Mouse (Mus musculus) liver, adult 2 months (tissue): ENCODE results near the gene Rgs17. TPM values are rescaled to one million over a fixed set of nuclear protein-coding genes. Genes with fewer than 3 reads are reported as not detected.

Experiments
- DNase-seq: peaks from one replicate; pipeline ENCODE4 v3.0.0-alpha.2; 2011; ENCODE audit warnings: low read depth, low spot score; ENCODE audit errors: extremely low read depth
- H3K27ac ChIP-seq: fragments of 200-500 bp; replicated peaks from 2 replicates; pipeline ENCODE4 v1.5.1; 2012; ENCODE audit warnings: low read depth, mild to moderate bottlenecking, control low read depth, inconsistent platforms, low read length; ENCODE audit not compliant: insufficient read depth
- H3K27me3 ChIP-seq: fragments of 200-500 bp; 2 replicates; pipeline ENCODE4 v1.6.1; 2012; ENCODE audit warnings: mild to moderate bottlenecking, moderate library complexity, low read length, inconsistent platforms; ENCODE audit not compliant: control insufficient read depth, insufficient read depth
- H3K36me3 ChIP-seq: fragments of 200-500 bp; 2 replicates; pipeline ENCODE4 v1.6.1; 2012; ENCODE audit warnings: low read length, inconsistent platforms; ENCODE audit not compliant: control insufficient read depth, insufficient read depth
- H3K4me1 ChIP-seq: fragments of 200-500 bp; 2 replicates; pipeline ENCODE4 v1.6.1; 2011; ENCODE audit warnings: low read length; ENCODE audit not compliant: control insufficient read depth, insufficient read depth
- H3K4me3 ChIP-seq: fragments of 200-500 bp; 2 replicates; pipeline ENCODE4 v1.5.1; 2011; ENCODE audit warnings: low read depth, mild to moderate bottlenecking, control low read depth, low read length, moderate library complexity; ENCODE audit not compliant: insufficient read depth
- H3K79me2 ChIP-seq: fragments of 200-500 bp; 2 replicates; pipeline ENCODE4 v1.6.1; 2012; ENCODE audit warnings: inconsistent platforms, mild to moderate bottlenecking, low read length, moderate library complexity; ENCODE audit not compliant: control insufficient read depth, insufficient read depth
- H3K9ac ChIP-seq: fragments of 200-500 bp; 2 replicates; pipeline ENCODE4 v1.6.1; 2012; ENCODE audit warnings: low read depth, mild to moderate bottlenecking, control low read depth, inconsistent platforms, low read length
- CTCF ChIP-seq: fragments of 200-500 bp; IDR thresholded peaks from 2 replicates; pipeline ENCODE4 v1.5.1; 2011; ENCODE audit warnings: low read depth, low read length, control low read depth
- POLR2A ChIP-seq: fragments of 200-500 bp; IDR thresholded peaks from 2 replicates; pipeline ENCODE4 v1.6.1; 2011; ENCODE audit warnings: low read length, control low read depth; ENCODE audit not compliant: insufficient read depth; ENCODE audit errors: extremely low read depth
- WGBS: fragments of 180-500 bp; shearing (Covaris S2); methylation state at CpG from one replicate; pipeline ENCODE4 v1.1.7; 2018; 5-methylcytosine and 5-hydroxymethylcytosine counted together
- polyA plus RNA-seq: library from polyadenylated mRNA; depleted of rRNA; stranded (reverse); fragments of >200 nt; gene quantifications from 2 replicates; pipeline ENCODE4 v1.2.3, GENCODE M21; 2012
- total RNA-seq: library from RNA; depleted of rRNA; stranded (reverse); fragments of >200 nt; gene quantifications from 2 replicates; pipeline ENCODE4 v1.2.3, GENCODE M21; 2014

Gene Rgs17
- total and polyA plus RNA-seq, 2 experiments = 0.09 TPM; not detected in 1

DNA sequence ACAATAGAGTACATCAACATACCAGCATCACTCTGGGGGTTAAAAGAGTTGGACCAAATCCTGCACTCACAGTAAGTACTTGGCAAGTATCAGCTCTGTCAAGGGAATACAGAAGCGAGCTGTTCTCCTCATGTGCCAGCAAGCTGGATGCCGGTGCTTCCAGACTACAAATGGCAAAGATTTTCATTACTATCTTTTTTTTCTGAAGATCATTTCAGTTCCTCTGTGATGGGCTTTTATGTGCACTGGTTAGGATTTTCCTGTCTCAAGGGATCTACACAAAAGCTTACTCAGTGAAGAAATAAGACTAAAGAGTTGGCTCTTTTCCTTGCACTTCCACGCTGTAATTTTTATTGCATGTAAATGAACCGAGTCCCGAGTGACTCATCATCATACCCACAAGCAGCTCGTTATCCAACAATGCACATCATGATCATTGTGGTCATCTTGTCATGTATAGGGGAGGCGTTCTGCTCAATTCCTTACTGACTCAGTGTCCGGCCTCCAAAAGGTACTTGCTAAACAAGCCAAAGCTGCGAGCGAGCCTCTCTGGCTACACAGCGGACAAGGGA is 54.1 kb downstream of the Rgs17 start:
- no peaks in the 10 kb centered on the region for H3K79me2 ChIP-seq
- TF ChIP-seq POLR2A (no peak), CTCF (no peak)
- no peaks in the 10 kb centered on the region for H3K4me1 ChIP-seq
- 76% methylated on average over 11 of the region's 11 CpGs for WGBS
- H3K27me3 ChIP-seq = no peaks in the 10 kb centered on the region
- no peak overlapping the region for H3K27ac ChIP-seq
- H3K4me3 ChIP-seq = no peak overlapping the region
- no peak for DNase-seq
- H3K36me3 ChIP-seq = no peaks in the 10 kb centered on the region
- H3K9ac ChIP-seq = no peak overlapping the region

DNA sequence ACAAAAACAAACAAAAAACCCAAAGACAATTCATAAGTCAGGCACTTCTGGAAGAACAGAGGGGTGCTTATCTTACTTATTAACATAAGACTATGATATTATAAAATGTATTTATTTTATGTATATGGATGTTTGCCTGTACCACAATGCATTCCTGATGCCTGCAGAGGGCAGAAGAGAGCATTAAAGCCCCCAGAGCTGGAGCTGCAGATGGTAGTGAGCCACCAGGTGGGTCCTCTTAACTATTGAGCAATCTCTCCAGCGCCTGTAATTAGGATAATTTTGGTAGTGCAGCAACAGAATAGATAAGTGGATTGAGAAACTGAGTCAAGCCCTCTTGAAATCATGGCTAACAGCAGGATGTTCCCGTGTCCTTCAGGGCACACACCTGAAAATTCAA is 56.2 kb downstream of the Rgs17 start:
- Histone ChIP-seq H3K79me2 (no peaks in the 10 kb centered on the region), H3K27ac (no peak overlapping the region), H3K4me1 (no peaks in the 10 kb centered on the region), H3K4me3 (no peak overlapping the region), H3K36me3 (no peaks in the 10 kb centered on the region), H3K9ac (no peak overlapping the region), H3K27me3 (no peaks in the 10 kb centered on the region)
- no peak for DNase-seq
- TF ChIP-seq CTCF (no peak), POLR2A (no peak)
- 48% methylated on average over 2 of the region's 2 CpGs for WGBS

- 97% methylated on average over 3 of the region's 3 CpGs for WGBS
Measured at GRCm38 (mm10) chr10:5862669-5863068, 59.5 kb downstream of the Rgs17 start.

GRCm38 (mm10) chr10:5860849-5861248 is 61.4 kb downstream of the Rgs17 start:
- DNase-seq = no peak
- Histone ChIP-seq H3K27ac (no peak overlapping the region), H3K36me3 (no peaks in the 10 kb centered on the region), H3K4me3 (no peak overlapping the region), H3K27me3 (no peaks in the 10 kb centered on the region), H3K79me2 (no peaks in the 10 kb centered on the region), H3K9ac (no peak overlapping the region), H3K4me1 (no peaks in the 10 kb centered on the region)
- TF ChIP-seq CTCF = no peak
- TF ChIP-seq POLR2A = no peak
- WGBS = 88% methylated on average over 3 of the region's 3 CpGs

More at GRCm38 (mm10) chr10:5862669-5863068, 59.5 kb downstream of the Rgs17 start:
- no peaks in the 10 kb centered on the region for H3K79me2 ChIP-seq
- TF ChIP-seq CTCF (no peak), POLR2A (no peak)
- no peak overlapping the region for H3K9ac ChIP-seq
- no peak overlapping the region for H3K27ac ChIP-seq
- no peak overlapping the region for H3K4me3 ChIP-seq
- no peaks in the 10 kb centered on the region for H3K4me1 ChIP-seq
- no peaks in the 10 kb centered on the region for H3K36me3 ChIP-seq
- DNase-seq = no peak
- H3K27me3 ChIP-seq = no peaks in the 10 kb centered on the region

- H3K27ac ChIP-seq = no peak overlapping the region
- no peak for DNase-seq
- TF ChIP-seq POLR2A (no peak), CTCF (peak; percentile 17; the same call in 1 of the 2 replicates)
- no peak overlapping the region for H3K9ac ChIP-seq
- H3K4me1 ChIP-seq = no peaks in the 10 kb centered on the region
- 74% methylated on average over 4 of the region's 4 CpGs for WGBS
- no peaks in the 10 kb centered on the region for H3K27me3 ChIP-seq
- H3K36me3 ChIP-seq = no peaks in the 10 kb centered on the region
- no peak overlapping the region for H3K4me3 ChIP-seq
- H3K79me2 ChIP-seq = no peaks in the 10 kb centered on the region
Measured at GRCm38 (mm10) chr10:5859729-5860128, 62.5 kb downstream of the Rgs17 start.

DNA sequence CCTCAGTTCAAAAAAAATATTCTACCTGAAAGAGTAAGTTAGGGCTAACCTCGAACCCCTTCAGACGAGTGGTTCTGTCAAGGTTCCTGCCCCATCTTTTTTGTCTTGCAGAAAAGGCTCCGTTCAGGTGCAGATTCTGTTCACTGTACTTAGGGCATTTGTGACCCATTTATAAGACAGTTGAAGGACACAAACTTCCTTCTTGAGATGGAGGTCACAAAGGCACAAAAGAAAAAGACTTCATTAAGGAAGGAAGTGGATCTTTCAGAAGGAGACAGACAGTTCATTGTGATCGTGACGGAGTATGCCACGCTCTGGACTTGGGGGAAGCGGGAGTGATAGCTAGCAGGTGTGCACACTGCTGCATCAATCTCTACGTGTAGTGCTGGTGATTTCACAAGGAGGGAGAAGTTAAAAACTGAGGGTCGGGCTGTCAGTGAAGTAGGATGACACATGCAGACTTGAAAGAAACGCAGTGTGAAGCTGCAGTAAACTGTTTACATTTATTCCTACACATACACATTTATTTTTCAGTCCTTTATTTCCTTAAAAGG is 64.1 kb downstream of the Rgs17 start:
- TF ChIP-seq CTCF (no peak), POLR2A (no peak)
- H3K9ac ChIP-seq = no peak overlapping the region
- H3K4me3 ChIP-seq = no peak overlapping the region
- H3K27me3 ChIP-seq = no peaks in the 10 kb centered on the region
- no peak overlapping the region for H3K27ac ChIP-seq
- H3K4me1 ChIP-seq = no peaks in the 10 kb centered on the region
- no peaks in the 10 kb centered on the region for H3K79me2 ChIP-seq
- WGBS = 67% methylated on average over 10 of the region's 10 CpGs
- no peaks in the 10 kb centered on the region for H3K36me3 ChIP-seq
- DNase-seq = no peak
